Mouse (Mus musculus) stomach, postnatal 0 days (tissue): Measurements from ENCODE around the gene Borcs6.

Experiments used
- CTCF ChIP-seq: IDR thresholded peaks from 2 replicates; pipeline ENCODE4 v1.5.1; 2016; ENCODE audit warnings: antibody characterized with exemption, low read depth, mild to moderate bottlenecking, moderate library complexity
- EP300 ChIP-seq: optimal IDR thresholded peaks from 2 replicates; pipeline ENCODE3; 2016; ENCODE audit warnings: antibody characterized with exemption

DNA sequence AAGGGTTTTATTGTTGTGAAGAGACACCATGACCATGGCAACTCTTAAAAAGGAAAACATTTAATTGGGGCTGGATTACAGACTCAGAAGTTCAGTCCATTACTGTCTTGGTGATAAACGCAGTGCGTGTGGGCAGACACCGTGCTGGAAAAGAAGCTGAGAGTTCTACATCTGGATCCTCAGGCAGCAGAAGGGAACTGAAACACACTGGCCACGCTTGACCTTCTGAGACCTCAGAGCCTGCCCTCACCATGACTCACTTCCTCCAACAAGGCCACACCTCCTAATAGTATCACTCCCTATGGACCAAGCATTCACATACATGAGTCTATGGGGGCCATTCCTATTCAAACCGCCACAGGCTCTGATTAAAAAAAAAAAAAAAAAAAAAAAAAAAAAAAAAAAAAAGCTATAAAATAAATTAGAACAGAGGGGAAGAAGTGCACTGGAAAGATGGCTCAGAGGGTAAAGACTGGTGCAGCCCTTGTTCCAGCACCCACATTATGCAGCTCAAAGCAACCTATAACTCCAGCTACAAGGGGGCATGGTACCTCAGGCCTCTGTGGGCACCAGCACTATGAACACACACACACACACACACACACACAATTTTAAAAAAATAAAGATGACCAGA lies 19.4 kb downstream of the Borcs6 start:
- TF ChIP-seq EP300 (no peak), CTCF (no peak)
